Mouse (Mus musculus) hindbrain, embryonic 11.5 days (tissue): ENCODE results near the gene Hist1h1a. TPM values are rescaled to one million over a fixed set of nuclear protein-coding genes. Genes with fewer than 3 reads are reported as not detected.
"Not testable (repeated sequence)": the region's sequence is repeated elsewhere in the genome, so short reads cannot be mapped to it uniquely, and the experiment has no call there.

ENCODE experiments used
- ATAC-seq: fragments of 200-750 bp; cut with Nextera tagmentation; 2 replicates; pipeline ENCODE4 v1.8.0; 2017; ENCODE audit warnings: mild to moderate bottlenecking, moderate TSS enrichment, moderate library complexity; ENCODE audit not compliant: low FRiP score
- DNase-seq: peaks from one replicate; pipeline ENCODE4 v3.0.0-alpha.2; 2015; ENCODE audit warnings: low spot score
- H3K27ac ChIP-seq: fragments of 300-500 bp; sonication (generic); 2 replicates; pipeline ENCODE4 v1.5.1; 2014; ENCODE audit warnings: mild to moderate bottlenecking, low read depth, low read length
- H3K27me3 ChIP-seq: fragments of 300-500 bp; sonication (generic); 2 replicates; pipeline ENCODE4 v1.6.1; 2014; ENCODE audit warnings: mild to moderate bottlenecking, low read length, moderate library complexity, mixed read lengths; ENCODE audit not compliant: control insufficient read depth, insufficient read depth
- H3K36me3 ChIP-seq: fragments of 300-500 bp; sonication (generic); 2 replicates; pipeline ENCODE4 v1.6.1; 2014; ENCODE audit warnings: mild to moderate bottlenecking, low read length, moderate library complexity, mixed read lengths; ENCODE audit not compliant: control insufficient read depth, insufficient read depth
- H3K4me1 ChIP-seq: fragments of 300-500 bp; sonication (generic); replicated peaks from 2 replicates; pipeline ENCODE4 v1.6.1; 2014; ENCODE audit warnings: low read length, mixed read lengths; ENCODE audit not compliant: control insufficient read depth, insufficient read depth
- H3K4me2 ChIP-seq: fragments of 300-500 bp; sonication (generic); replicated peaks from 2 replicates; pipeline ENCODE4 v1.6.1; 2014; ENCODE audit warnings: mild to moderate bottlenecking, low read depth, low read length
- H3K4me3 ChIP-seq: fragments of 300-500 bp; sonication (generic); 2 replicates; pipeline ENCODE4 v1.5.1; 2014; ENCODE audit warnings: low read depth, low read length
- H3K9ac ChIP-seq: fragments of 300-500 bp; sonication (generic); 2 replicates; pipeline ENCODE4 v1.6.1; 2014; ENCODE audit warnings: low read depth, low read length
- H3K9me3 ChIP-seq: fragments of 300-500 bp; sonication (generic); 2 replicates; pipeline ENCODE4 v1.6.1; 2016; ENCODE audit warnings: low read length; ENCODE audit not compliant: control insufficient read depth
- WGBS: fragments of 180-500 bp; shearing (Covaris S2); extraction: QIAGEN DNeasy Blood & Tissue Kit; methylation state at CpG from one replicate; pipeline ENCODE4 v1.1.7; 2014; 5-methylcytosine and 5-hydroxymethylcytosine counted together
- polyA plus RNA-seq: library from polyadenylated mRNA; unstranded; fragments of >200 nt; fragmentation: Nextera tagmentation; extraction: Ambion mirVana; gene quantifications from 2 replicates; pipeline ENCODE4 v1.2.1, GENCODE M21; 2014

Gene Hist1h1a
- polyA plus RNA-seq, 1 experiment from 2014 or later, result 3.7 TPM

- Histone ChIP-seq H3K4me1 (0 out of 2 replicates have a peak, but pooled peaks cover 3% of the 10 kb centered on the region), H3K27ac (no peak overlapping the region), H3K9ac (no peak overlapping the region), H3K36me3 (no peaks in the 10 kb centered on the region), H3K9me3 (no peaks in the 10 kb centered on the region), H3K4me2 (no peak overlapping the region), H3K4me3 (no peak overlapping the region), H3K27me3 (no peaks in the 10 kb centered on the region)
- 59% methylated on average over 5 of the region's 5 CpGs for WGBS
- no peak for ATAC-seq
- no peak for DNase-seq
Measured at GRCm38 (mm10) chr13:23768834-23769397, 5.5 kb downstream of the Hist1h1a start.

DNA sequence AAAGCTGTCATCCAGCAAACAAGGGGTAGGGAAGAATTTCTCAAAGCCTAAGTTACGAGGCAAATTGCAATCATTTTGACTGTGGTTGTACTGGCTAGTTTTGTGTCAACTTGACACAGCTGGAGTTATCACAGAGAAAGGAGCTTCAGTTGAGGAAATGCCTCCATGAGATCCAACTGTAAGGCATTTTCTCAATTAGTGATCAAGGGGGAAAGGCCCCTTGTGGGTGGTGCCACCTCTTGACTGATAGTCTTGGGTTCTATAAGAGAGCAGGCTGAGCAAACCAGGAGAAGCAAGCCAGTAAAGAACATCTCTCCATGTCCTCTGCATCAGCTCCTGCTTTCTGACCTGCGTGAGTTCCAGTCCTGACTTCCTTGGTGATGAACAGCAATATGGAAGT lies 6.1 kb downstream of the Hist1h1a start, which contains the start of gene Trim38:
Trim38 (plus strand) TSS at position 301 of the 400 bp plus-strand sequence.
- not testable (repeated sequence) for ATAC-seq

GRCm38 (mm10) chr13:23772561-23773313 lies 9.3 kb downstream of the Hist1h1a start:
- 25% methylated on average over 21 of the region's 21 CpGs for WGBS
- DNase-seq, result peak; percentile 67

More for the DNA sequence above, 6.1 kb downstream of the Hist1h1a start, which contains the start of gene Trim38:
- DNase-seq, H3K9me3 ChIP-seq, H3K4me1 ChIP-seq, H3K9ac ChIP-seq, H3K27me3 ChIP-seq, H3K27ac ChIP-seq, H3K36me3 ChIP-seq, H3K4me2 ChIP-seq, H3K4me3 ChIP-seq: not testable (repeated sequence)
- 90% methylated on average over 2 of the region's 2 CpGs for WGBS

GRCm38 (mm10) chr13:23778339-23778738 lies 14.9 kb downstream of the Hist1h1a start:
- Histone ChIP-seq H3K27me3 (no peaks in the 10 kb centered on the region), H3K4me3 (no peak overlapping the region), H3K27ac (no peak overlapping the region), H3K4me1 (no peaks in the 10 kb centered on the region), H3K4me2 (no peak overlapping the region), H3K9ac (no peak overlapping the region), H3K9me3 (no peaks in the 10 kb centered on the region), H3K36me3 (no peaks in the 10 kb centered on the region)
- WGBS, result 95% methylated on average over 7 of the region's 7 CpGs
- DNase-seq, result no peak
- ATAC-seq, result no peak

More at GRCm38 (mm10) chr13:23772561-23773313, 9.3 kb downstream of the Hist1h1a start:
- Histone ChIP-seq H3K9me3 (no peaks in the 10 kb centered on the region), H3K4me1 (no peaks in the 10 kb centered on the region), H3K27me3 (no peaks in the 10 kb centered on the region), H3K4me3 (no peak overlapping the region), H3K4me2 (0 out of 2 replicates have a peak overlapping the region, but pooled peaks have one; percentile 17), H3K9ac (no peak overlapping the region), H3K27ac (no peak overlapping the region), H3K36me3 (no peaks in the 10 kb centered on the region)
- ATAC-seq, result peak; percentile 89

DNA sequence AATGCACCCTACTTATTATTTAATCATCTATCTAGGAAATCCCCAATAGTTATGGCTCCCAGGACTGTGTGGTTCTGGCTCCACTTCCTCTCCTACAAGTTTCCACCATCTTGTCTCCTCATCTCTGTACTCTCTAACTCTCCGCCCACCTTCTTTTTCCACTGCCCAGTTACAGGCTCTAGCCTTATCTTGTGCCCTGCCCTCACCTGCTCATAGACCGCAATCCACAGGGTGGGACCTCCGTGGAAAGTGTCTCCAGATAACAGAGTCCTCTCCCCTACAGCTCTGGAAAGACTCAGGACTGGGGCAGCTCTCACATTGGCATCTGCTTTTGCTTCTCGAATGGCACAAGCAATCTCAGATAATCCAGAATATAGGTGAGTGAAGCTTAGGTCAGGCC lies 15.6 kb downstream of the Hist1h1a start:
- Histone ChIP-seq H3K9ac (no peak overlapping the region), H3K4me2 (no peak overlapping the region), H3K36me3 (no peaks in the 10 kb centered on the region), H3K27me3 (no peaks in the 10 kb centered on the region), H3K9me3 (no peaks in the 10 kb centered on the region), H3K27ac (no peak overlapping the region), H3K4me1 (no peaks in the 10 kb centered on the region), H3K4me3 (no peak overlapping the region)
- ATAC-seq (no peak), DNase-seq (no peak)
- 86% methylated on average over 4 of the region's 4 CpGs for WGBS

DNA sequence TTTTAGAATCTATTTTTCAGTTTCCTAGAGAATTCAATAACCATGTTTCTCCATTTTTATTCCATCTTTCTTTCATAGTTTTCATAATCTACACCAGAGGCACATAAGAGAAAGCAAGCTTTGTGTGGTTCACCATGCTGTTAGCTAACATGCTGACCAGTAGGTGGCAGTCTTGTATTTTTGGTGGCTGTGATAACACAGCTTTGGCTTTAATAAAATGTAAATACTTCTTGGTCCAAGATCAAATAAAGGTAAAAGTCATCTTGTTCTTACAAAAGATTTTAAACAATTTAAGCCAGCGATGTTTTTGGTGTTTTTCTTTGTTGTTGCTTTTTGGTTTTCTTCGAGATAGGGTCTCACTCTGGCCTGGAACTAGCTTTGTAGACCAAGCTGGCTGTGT lies 29.1 kb downstream of the Hist1h1a start:
- DNase-seq, result peak; percentile 75

DNA sequence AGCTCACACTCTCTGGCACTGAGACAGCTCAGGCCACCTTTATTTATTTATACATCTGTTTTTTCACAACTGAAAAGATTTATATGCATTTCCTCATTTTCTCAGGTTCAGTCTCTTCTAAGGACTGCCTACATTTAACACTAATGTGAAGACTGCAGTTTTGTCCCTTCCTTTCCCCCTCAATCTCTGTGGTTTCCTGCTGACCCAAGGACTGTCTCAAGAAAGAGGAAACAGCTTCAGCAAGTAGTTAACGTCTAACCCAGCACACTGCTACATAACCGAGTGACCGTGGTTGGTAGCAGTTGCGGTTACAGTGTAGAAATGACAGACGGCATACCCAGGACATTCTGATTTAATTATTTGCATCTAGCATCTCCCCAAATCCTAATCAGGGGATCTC lies 35.9 kb downstream of the Hist1h1a start:
- no peaks in the 10 kb centered on the region for H3K36me3 ChIP-seq
- no peak for ATAC-seq
- H3K4me2 ChIP-seq, result no peak overlapping the region
- H3K9ac ChIP-seq, result no peak overlapping the region
- H3K4me3 ChIP-seq, result no peak overlapping the region
- no peaks in the 10 kb centered on the region for H3K27me3 ChIP-seq
- H3K9me3 ChIP-seq, result no peaks in the 10 kb centered on the region
- no peaks in the 10 kb centered on the region for H3K4me1 ChIP-seq
- no peak overlapping the region for H3K27ac ChIP-seq
- WGBS, result 86% methylated on average over 5 of the region's 5 CpGs
- DNase-seq, result no peak

More for the DNA sequence above, 29.1 kb downstream of the Hist1h1a start:
- H3K27ac ChIP-seq, result no peak overlapping the region
- no peaks in the 10 kb centered on the region for H3K4me1 ChIP-seq
- H3K36me3 ChIP-seq, result no peaks in the 10 kb centered on the region
- no peak for ATAC-seq
- H3K9ac ChIP-seq, result no peak overlapping the region
- H3K4me2 ChIP-seq, result no peak overlapping the region
- H3K27me3 ChIP-seq, result no peaks in the 10 kb centered on the region
- H3K9me3 ChIP-seq, result no peaks in the 10 kb centered on the region
- H3K4me3 ChIP-seq, result no peak overlapping the region
- WGBS, result 45% methylated on average over 2 of the region's 2 CpGs

GRCm38 (mm10) chr13:23804532-23804931 lies 41.1 kb downstream of the Hist1h1a start:
- ATAC-seq, result no peak
- H3K9me3 ChIP-seq, result no peaks in the 10 kb centered on the region

More at GRCm38 (mm10) chr13:23804532-23804931, 41.1 kb downstream of the Hist1h1a start:
- no peak for DNase-seq
- H3K27ac ChIP-seq, result no peak overlapping the region
- H3K36me3 ChIP-seq, result no peaks in the 10 kb centered on the region
- H3K9ac ChIP-seq, result no peak overlapping the region
- H3K4me3 ChIP-seq, result no peak overlapping the region
- WGBS, result 87% methylated on average over 2 of the region's 2 CpGs
- no peaks in the 10 kb centered on the region for H3K4me1 ChIP-seq
- H3K27me3 ChIP-seq, result no peaks in the 10 kb centered on the region
- H3K4me2 ChIP-seq, result no peak overlapping the region
